Mouse (Mus musculus) cortical plate, adult 2 months (tissue): ENCODE data around the gene Cited4. TPM values are rescaled to one million over a fixed set of nuclear protein-coding genes. Genes with fewer than 3 reads are reported as not detected.
A peak's percentile ranks its signal among the peaks of the same experiment; 100 is the strongest.

Source experiments
- H3K27ac ChIP-seq: fragments of 200-500 bp; 2 replicates; pipeline ENCODE4 v1.5.1; 2012; ENCODE audit warnings: low read length, control low read depth, inconsistent platforms; ENCODE audit not compliant: insufficient read depth
- H3K4me1 ChIP-seq: fragments of 200-500 bp; 2 replicates; pipeline ENCODE4 v1.6.1; 2011; ENCODE audit warnings: low read length; ENCODE audit not compliant: control insufficient read depth, insufficient read depth
- H3K4me3 ChIP-seq: fragments of 200-500 bp; 2 replicates; pipeline ENCODE4 v1.5.1; 2011; ENCODE audit warnings: mild to moderate bottlenecking, low read length, control low read depth; ENCODE audit not compliant: insufficient read depth
- CTCF ChIP-seq: fragments of 200-500 bp; IDR thresholded peaks from 2 replicates; pipeline ENCODE4 v1.5.1; 2011; ENCODE audit warnings: mild to moderate bottlenecking, control low read depth, low read length; ENCODE audit not compliant: insufficient read depth; ENCODE audit errors: extremely low read depth
- POLR2A ChIP-seq: fragments of 200-500 bp; IDR thresholded peaks from 2 replicates; pipeline ENCODE4 v1.6.1; 2011; ENCODE audit warnings: mild to moderate bottlenecking, low read length, control low read depth; ENCODE audit not compliant: insufficient read depth; ENCODE audit errors: extremely low read depth
- polyA plus RNA-seq: library from polyadenylated mRNA; depleted of rRNA; stranded (reverse); fragments of >200 nt; gene quantifications from 2 replicates; pipeline ENCODE4 v1.2.3, GENCODE M21; 2012

Cited4 gene
- polyA plus RNA-seq, 1 experiment: 16.8 TPM

DNA sequence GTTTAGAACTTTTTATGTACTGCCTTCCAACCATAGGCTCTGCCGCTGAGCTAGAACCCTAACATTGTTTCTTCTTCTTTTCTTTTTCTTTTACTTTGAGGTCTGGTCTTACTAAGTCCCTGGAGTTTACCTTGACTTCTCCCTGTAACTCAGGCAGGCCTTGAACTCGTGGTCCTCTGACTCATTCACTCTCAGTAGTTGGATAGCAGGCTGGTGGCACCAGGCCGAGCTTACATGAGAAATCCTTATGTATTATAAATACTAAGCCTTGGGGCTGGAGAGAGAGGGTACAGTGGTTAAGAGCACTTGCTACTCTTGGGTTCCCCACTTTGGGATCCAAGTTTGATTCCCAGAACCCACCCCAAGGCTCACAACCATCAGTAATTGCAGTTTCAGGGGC lies 7.2 kb downstream of the Cited4 start:
- no peak overlapping the region for H3K27ac ChIP-seq
- no peak for TF ChIP-seq CTCF
- no peak for TF ChIP-seq POLR2A

GRCm38 (mm10) chr4:120674775-120675451 lies 8.5 kb downstream of the Cited4 start:
- no peaks in the 10 kb centered on the region for H3K4me1 ChIP-seq
- no peak for TF ChIP-seq CTCF
- TF ChIP-seq POLR2A: no peak

More for the DNA sequence above, 7.2 kb downstream of the Cited4 start:
- H3K4me1 ChIP-seq: no peaks in the 10 kb centered on the region
- no peak overlapping the region for H3K4me3 ChIP-seq

GRCm38 (mm10) chr4:120675640-120676039 lies 9.3 kb downstream of the Cited4 start:
- Histone ChIP-seq H3K4me3 (no peak overlapping the region), H3K27ac (no peak overlapping the region), H3K4me1 (no peaks in the 10 kb centered on the region)
- TF ChIP-seq POLR2A: no peak
- TF ChIP-seq CTCF: no peak

More at GRCm38 (mm10) chr4:120674775-120675451, 8.5 kb downstream of the Cited4 start:
- H3K4me3 ChIP-seq: no peak overlapping the region
- no peak overlapping the region for H3K27ac ChIP-seq

DNA sequence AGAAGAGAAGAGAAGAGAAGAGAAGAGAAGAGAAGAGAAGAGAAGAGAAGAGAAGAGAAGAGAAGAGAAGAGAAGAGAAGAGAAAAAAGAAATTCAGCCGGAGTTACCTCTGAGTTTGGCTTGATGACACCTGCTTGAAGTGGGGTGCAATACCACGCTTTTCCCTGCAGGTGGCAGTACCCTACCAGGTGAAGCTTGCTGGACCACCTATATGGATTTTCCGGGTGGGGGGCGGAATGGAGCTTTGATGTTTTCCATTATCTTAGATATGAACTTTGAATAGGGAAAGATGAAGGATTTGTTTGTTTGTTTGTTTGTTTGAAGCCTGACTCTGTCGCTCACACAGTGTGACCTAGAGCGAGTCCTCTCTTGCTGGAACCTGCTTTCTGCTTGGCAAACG lies 14.6 kb downstream of the Cited4 start:
- TF ChIP-seq CTCF: peak; percentile 84
- no peak for TF ChIP-seq POLR2A

DNA sequence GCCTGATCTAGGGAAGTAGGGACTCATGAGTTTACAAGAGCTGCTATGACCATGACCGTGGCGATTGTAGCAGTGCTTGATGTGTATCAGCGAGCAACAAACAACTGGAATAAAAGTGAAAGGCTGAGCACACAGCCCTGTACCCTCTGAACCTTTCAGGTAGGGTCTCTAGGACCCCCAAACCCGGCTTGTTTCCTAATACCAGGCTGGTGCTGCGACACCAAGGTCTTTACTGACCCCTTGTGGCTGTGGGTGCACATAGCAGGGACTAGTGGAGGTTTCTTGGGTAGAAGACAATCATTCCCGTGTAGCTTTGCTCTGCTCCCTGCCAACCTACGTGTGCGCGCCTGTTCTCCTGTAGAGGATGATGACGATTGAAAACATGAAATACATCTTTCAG lies 15.8 kb downstream of the Cited4 start:
- Histone ChIP-seq H3K27ac (no peak overlapping the region), H3K4me3 (no peak overlapping the region), H3K4me1 (no peaks in the 10 kb centered on the region)
- TF ChIP-seq POLR2A (no peak), CTCF (peak; percentile 88)

More for the DNA sequence above, 14.6 kb downstream of the Cited4 start:
- Histone ChIP-seq H3K27ac (no peak overlapping the region), H3K4me1 (no peaks in the 10 kb centered on the region), H3K4me3 (no peak overlapping the region)

GRCm38 (mm10) chr4:120683278-120683997 lies 17.1 kb downstream of the Cited4 start:
- Histone ChIP-seq H3K4me1 (no peaks in the 10 kb centered on the region), H3K4me3 (no peak overlapping the region), H3K27ac (no peak overlapping the region)
- TF ChIP-seq POLR2A (no peak), CTCF (no peak)

DNA sequence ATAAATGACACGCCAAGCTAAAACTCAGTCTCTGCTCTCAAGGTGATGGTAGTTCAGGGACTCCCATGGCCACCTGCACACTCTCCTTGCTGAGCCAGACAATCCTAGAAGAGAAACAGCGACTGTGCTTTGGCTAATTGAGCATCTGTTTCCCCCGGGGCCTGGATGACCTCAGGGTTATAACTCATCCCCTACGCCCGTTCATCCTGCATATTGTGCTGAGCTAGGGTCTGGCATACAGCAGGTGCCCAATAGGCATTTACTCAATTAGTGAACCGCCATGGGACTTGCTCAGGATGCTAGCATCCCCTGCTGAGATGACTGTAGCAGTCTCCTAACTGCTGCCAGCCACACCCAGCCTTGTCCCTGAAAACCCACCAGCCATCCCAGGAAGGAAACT lies 20.9 kb downstream of the Cited4 start:
- TF ChIP-seq POLR2A (no peak), CTCF (no peak)
- Histone ChIP-seq H3K4me1 (no peaks in the 10 kb centered on the region), H3K27ac (no peak overlapping the region), H3K4me3 (no peak overlapping the region)

DNA sequence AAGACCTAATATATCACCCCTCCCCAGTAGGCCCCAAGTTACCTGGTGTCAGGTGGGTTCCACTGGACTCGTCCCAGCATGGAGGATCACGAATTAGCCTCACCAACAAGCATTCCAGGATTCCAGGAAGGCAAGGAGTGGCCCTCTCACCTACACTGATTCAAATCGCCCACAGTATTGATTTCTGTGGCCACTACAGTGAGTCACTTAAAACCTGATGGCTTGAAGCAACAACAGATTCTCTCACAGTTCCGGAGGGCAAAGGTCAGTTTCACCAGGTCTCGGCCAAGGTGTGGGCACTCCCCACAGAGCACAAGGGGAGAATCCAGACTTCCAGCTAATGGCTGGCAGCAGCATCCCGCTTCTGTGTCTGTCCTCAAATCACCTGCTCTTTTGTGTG lies 22.9 kb downstream of the Cited4 start:
- no peak overlapping the region for H3K4me3 ChIP-seq
- H3K27ac ChIP-seq: no peak overlapping the region
- no peak for TF ChIP-seq CTCF
- no peak for TF ChIP-seq POLR2A
- no peaks in the 10 kb centered on the region for H3K4me1 ChIP-seq

DNA sequence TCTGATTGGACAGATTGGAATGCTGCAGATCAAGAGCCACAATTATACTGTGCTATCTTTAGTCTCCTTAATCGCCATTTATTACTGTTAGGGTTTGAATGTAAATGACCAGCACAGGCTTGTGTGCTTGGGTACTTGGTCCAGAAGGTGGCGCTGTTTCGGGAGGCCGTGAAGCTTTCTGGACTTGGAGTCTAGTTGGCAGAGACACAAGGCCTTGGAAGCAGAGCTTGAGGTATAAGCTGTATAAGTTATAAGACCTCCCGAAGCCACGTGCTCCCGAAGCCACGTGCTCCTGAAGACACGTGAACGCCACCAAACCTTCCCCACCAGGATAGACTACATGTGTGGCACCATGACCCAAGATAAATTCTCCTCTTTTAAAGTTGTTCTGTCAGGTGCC lies 26.3 kb downstream of the Cited4 start:
- no peaks in the 10 kb centered on the region for H3K4me1 ChIP-seq
- TF ChIP-seq POLR2A (no peak), CTCF (peak; percentile 74)
- H3K27ac ChIP-seq: no peak overlapping the region
- H3K4me3 ChIP-seq: no peak overlapping the region

GRCm38 (mm10) chr4:120697353-120697752 lies 31.0 kb downstream of the Cited4 start:
- TF ChIP-seq POLR2A: no peak
- no peak for TF ChIP-seq CTCF
- Histone ChIP-seq H3K27ac (no peak overlapping the region), H3K4me3 (no peak overlapping the region), H3K4me1 (peaks cover 2% of the 10 kb centered on the region; the same call in 1 of the 2 replicates)
